Mouse (Mus musculus): Measurements from ENCODE around the gene Srsf1.

GRCm38 (mm10) chr11:88028193-88028684, 18.9 kb upstream of the Srsf1 start:
- TF ChIP-seq POLR2A (IDR thresholded peaks at IDR 0.05; ENCODE audit: borderline replicate concordance, extremely low read depth, low read depth, low read length) (no peak), CTCF (IDR thresholded peaks at IDR 0.05; ENCODE audit: insufficient read depth, low read length) (no peak)
